Mouse (Mus musculus) cerebellum, postnatal 14 days (tissue): Measurements from ENCODE around the gene Otulinl.

ENCODE experiments used
- DNase-seq, 2 experiments: peaks; one replicate each; pipeline ENCODE4 v3.0.0; 2021; ENCODE audit warnings: mixed read lengths in 2 of 2

The Otulinl gene

GRCm38 (mm10) chr15:27647686-27648085, 33.7 kb downstream of the Otulinl start:
- DNase-seq = no peak

DNA sequence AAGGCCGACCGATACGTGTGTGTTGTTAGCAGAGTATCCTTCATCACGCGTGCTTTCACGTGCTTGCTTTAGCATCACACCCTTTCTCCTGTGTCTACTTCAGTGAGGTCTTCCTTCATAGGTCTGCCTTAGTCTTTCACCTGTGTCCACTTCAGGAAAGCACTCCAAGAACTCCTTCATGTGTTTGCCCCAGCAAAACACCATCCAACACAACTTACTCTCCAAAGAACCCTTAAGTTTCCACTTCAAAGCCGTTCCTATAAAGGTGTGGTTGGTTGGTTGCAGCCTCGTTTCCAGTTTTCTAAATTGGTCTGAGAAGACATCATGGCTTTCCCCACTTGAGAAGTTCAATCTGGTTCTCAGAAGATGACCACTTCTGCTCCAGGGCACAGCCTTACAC, 34.7 kb downstream of the Otulinl start:
- no peak for DNase-seq

- DNase-seq = no peak
Observed at GRCm38 (mm10) chr15:27645250-27645649, 36.1 kb downstream of the Otulinl start.

GRCm38 (mm10) chr15:27642895-27643294, 38.5 kb downstream of the Otulinl start:
- DNase-seq = peak; percentile 43 to 45

GRCm38 (mm10) chr15:27641171-27641570, 40.2 kb downstream of the Otulinl start:
- no peak for DNase-seq

DNA sequence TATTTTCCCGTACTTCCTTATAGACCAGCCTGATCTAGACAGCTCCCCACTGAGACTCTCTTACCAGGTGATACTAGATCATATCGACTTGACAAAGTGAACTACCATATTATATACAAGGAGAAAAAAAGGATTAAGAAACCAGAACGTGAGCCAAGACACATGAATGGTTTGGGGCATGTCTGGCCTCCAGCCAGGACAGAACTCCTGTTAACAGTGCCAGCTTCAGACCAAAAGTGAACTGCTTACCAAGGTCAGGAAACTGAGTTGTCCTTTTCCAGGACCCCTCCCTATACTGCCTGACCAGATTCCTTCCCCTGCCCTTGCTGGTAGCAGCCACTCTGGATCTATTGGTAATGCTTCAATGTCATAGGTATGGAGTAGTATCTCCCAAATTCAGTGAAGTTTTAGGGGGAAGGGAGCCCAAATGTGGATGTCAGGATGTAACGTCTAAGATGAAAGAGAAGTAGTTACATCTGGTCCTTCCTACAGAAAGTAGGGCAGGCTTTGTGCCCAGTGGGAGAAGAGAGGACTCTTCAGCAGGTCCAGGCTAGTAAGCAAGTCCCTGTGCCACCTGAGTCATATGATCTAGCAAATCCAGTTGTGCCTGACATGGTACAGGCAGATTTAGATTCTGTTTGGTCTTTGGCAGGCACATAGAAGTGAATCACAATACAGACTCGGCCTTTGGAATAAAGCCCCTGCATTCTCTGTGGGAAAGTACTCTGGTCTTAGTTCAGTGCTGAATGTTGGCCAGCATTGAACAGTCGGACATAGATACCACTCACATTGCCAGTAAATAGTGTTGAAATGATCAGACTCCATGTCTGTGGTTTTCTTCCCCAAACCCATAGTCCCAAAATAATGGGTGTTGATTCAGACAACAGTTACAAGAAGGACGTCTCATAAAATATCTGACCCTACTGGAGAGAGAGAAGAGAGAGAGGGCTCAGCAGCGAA, 47.2 kb downstream of the Otulinl start:
- DNase-seq = no peak

DNA sequence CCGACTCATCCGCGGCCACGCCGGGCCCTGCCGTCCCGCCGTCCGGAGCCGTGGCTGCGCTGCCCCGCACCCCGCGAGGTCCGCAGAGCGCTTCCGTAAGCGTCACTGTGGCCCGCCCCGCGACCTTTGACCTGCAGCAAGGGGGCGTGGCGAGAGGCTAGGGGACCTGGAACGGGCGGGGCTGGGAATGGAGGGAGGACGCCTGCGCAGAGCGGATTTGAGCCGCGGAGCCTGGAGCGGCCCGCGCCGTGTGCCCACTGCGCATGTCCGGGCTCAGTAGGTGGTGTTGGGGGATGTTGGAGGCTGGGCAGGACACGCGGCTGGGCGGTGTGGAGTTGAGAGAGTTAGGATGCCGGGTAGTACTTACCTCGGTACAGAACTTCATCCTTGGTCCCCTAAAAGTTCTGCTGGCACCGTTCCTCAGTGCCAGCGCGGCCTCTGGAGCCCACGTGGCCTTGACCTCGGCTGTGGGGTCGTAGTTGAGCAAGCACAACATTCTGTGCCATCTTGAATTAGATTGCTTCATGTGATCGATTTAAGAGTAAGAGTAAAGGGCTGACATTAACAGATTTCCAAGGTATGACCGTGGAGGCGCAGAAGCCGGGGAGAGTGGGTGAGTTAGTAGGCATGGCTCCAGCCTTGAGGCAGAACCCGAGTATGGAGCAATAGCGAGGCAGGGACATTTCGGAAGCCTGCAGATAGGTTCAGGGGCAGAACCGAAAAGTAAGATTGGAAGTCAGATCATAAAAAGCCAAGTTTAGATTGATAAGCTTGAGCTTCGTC, 50.6 kb downstream of the Otulinl start, which contains the start of gene Otulin:
TSS of gene Otulin (minus strand) at position 93 of the 783 bp plus-strand sequence.
- peak; percentile 100 for DNase-seq

- peak in 1 of 2 experiments; percentile 53 for DNase-seq
Observed at GRCm38 (mm10) chr15:27629800-27630600, 51.4 kb downstream of the Otulinl start.

GRCm38 (mm10) chr15:27629046-27629445, 52.3 kb downstream of the Otulinl start:
- no peak for DNase-seq

DNA sequence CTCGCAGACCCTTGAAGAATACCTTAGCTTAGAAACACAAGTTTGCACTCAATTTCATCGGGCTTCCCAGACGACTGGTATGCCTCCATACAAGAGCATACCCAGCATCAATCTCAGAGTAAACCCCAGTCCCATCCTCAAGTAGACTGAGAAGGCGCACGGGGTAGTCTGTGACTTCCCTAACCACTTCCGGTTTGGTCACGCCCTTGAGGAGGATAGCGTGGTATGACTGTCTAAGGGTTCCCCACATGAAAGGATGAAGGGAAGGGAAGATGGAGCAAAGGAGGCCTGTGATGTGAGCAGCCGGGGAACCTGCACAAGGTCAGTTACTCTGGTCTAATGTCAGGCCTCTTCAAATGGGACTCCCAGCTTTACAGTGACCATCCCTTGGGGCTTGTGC, 53.6 kb downstream of the Otulinl start:
- DNase-seq = no peak

GRCm38 (mm10) chr15:27626314-27626713, 55.1 kb downstream of the Otulinl start:
- no peak for DNase-seq

GRCm38 (mm10) chr15:27625890-27626255, 55.5 kb downstream of the Otulinl start:
- DNase-seq = no peak

GRCm38 (mm10) chr15:27625014-27625889, 56.1 kb downstream of the Otulinl start:
- DNase-seq = peak in 1 of 2 experiments; percentile 42

DNA sequence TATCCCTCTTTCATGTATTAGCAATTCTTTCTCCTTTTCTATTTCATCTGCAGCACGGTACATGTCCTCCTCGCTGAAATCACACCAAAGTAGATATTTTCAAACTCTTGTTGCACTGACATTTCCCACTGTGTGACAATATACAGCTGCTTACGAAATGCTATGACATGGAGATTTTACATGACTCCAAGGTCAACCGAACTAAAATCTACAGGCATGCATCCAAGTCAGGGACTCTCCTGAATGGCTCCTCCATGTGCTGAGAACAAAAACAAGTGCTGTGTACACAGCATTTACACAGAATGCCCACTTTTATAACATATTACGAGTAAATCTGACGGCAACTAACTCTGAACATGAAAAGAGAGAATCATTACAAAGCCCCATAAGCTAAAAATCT, 58.1 kb downstream of the Otulinl start:
- DNase-seq = no peak

GRCm38 (mm10) chr15:27620475-27621185, 60.7 kb downstream of the Otulinl start:
- peak in 1 of 2 experiments; percentile 29 for DNase-seq

DNA sequence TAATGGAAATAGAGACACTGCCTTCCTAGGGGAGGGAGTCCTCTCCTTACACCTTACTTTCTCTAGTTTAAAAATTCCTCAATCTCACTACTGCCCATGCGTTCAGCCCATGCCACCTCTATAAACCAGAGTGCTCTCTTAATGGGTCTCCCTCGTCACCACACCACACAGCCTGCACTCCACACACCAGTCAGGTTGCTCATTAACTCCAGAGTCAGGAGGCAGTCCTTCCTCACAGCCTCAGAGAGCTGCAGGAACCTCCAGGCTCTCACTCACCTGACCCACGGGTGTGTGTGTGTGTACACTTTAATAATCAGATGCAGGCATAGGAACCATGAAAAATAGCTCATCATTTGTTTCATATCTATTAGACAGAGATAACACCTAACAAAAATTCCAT, 61.7 kb downstream of the Otulinl start:
- no peak for DNase-seq

GRCm38 (mm10) chr15:27618778-27619533, 62.4 kb downstream of the Otulinl start:
- no peak for DNase-seq

GRCm38 (mm10) chr15:27617227-27617626, 64.2 kb downstream of the Otulinl start:
- no peak for DNase-seq

GRCm38 (mm10) chr15:27616159-27616558, 65.2 kb downstream of the Otulinl start:
- peak; percentile 50 to 74 for DNase-seq

GRCm38 (mm10) chr15:27613255-27613654, 68.1 kb downstream of the Otulinl start:
- DNase-seq = no peak
